21 mouse cellular contexts compared by ENCODE assay signal in genomic region chr9:63690511-63690910, GRCm38 (mm10).
"Had no signal": no experiment of that assay in that cellular context is flagged by ENCODE, and none has a peak within 500 bp of the region (broad histone marks: within the 10 kb centered on the region; RNA-seq: fewer than 3 reads in every experiment).

No protein-coding gene starts in this region.

- DNase-seq: kidney, adult 8-10 months; kidney, postnatal 10 days; kidney, postnatal 36 days; layer of hippocampus, adult 9-11 months; lung, embryonic 14.5 days; right cerebral cortex, adult 18-20 months; right cerebral cortex, postnatal 14 days; spleen, adult 18-20 months; thymus, adult 18-20 months; thymus, postnatal 36 days had no signal

- ATAC-seq: intestine, postnatal 0 days; liver, embryonic 12.5 days; lung, postnatal 0 days; midbrain, embryonic 15.5 days had no signal

- H3K4me2 ChIP-seq: kidney, embryonic 15.5 days; liver, embryonic 12.5 days; lung, embryonic 14.5 days; midbrain, embryonic 12.5 days; midbrain, embryonic 15.5 days; neural tube, embryonic 12.5 days; neural tube, embryonic 15.5 days; stomach, embryonic 15.5 days had no signal

- H3K4me3 ChIP-seq: kidney, embryonic 15.5 days; left cerebral cortex, adult 2 months; liver, embryonic 12.5 days; midbrain, embryonic 12.5 days; midbrain, embryonic 15.5 days; neural tube, embryonic 12.5 days; neural tube, embryonic 15.5 days; stomach, embryonic 15.5 days had no signal

- H3K27ac ChIP-seq: kidney, embryonic 15.5 days; left cerebral cortex, adult 2 months; liver, embryonic 12.5 days; macrophage; midbrain, embryonic 12.5 days; midbrain, embryonic 15.5 days; neural tube, embryonic 12.5 days; neural tube, embryonic 15.5 days; stomach, embryonic 15.5 days had no signal

- H3K4me1 ChIP-seq: midbrain, embryonic 12.5 days; midbrain, embryonic 15.5 days; neural tube, embryonic 12.5 days had no signal

- H3K36me3 ChIP-seq: midbrain, embryonic 12.5 days; midbrain, embryonic 15.5 days; neural tube, embryonic 12.5 days; neural tube, embryonic 15.5 days; stomach, embryonic 15.5 days had no signal

- H3K9me3 ChIP-seq: kidney, embryonic 15.5 days; liver, embryonic 12.5 days; midbrain, embryonic 12.5 days; midbrain, embryonic 15.5 days; neural tube, embryonic 12.5 days; neural tube, embryonic 15.5 days; stomach, embryonic 15.5 days had no signal

- H3K27me3 ChIP-seq: kidney, embryonic 15.5 days; liver, embryonic 12.5 days; midbrain, embryonic 12.5 days; midbrain, embryonic 15.5 days; neural tube, embryonic 12.5 days; neural tube, embryonic 15.5 days; stomach, embryonic 15.5 days had no signal

- H3K9ac ChIP-seq: kidney, embryonic 15.5 days; liver, embryonic 12.5 days; lung, embryonic 14.5 days; midbrain, embryonic 12.5 days; midbrain, embryonic 15.5 days; neural tube, embryonic 12.5 days; neural tube, embryonic 15.5 days; stomach, embryonic 15.5 days had no signal
